Mouse (Mus musculus) cerebellum, adult 2 months (tissue): ENCODE data around the gene Fbl. TPM values are rescaled to one million over a fixed set of nuclear protein-coding genes. Genes with fewer than 3 reads are reported as not detected.

Experiments used
- DNase-seq, 2 experiments: peaks; one replicate each; pipeline ENCODE4 v3.0.0; 2021
- H3K27ac ChIP-seq: fragments of 200-500 bp; 2 replicates; pipeline ENCODE4 v1.5.1; 2012; ENCODE audit warnings: low read length, control low read depth, inconsistent platforms; ENCODE audit not compliant: insufficient read depth
- H3K27me3 ChIP-seq: fragments of 200-500 bp; 2 replicates; pipeline ENCODE4 v1.6.1; 2012; ENCODE audit warnings: inconsistent platforms, mild to moderate bottlenecking, low read length, moderate library complexity; ENCODE audit not compliant: control insufficient read depth, insufficient read depth
- H3K4me1 ChIP-seq: fragments of 200-500 bp; 2 replicates; pipeline ENCODE4 v1.6.1; 2011; ENCODE audit warnings: low read length; ENCODE audit not compliant: control insufficient read depth, insufficient read depth
- H3K4me3 ChIP-seq: fragments of 200-500 bp; replicated peaks from 2 replicates; pipeline ENCODE3; 2011; ENCODE audit warnings: mild to moderate bottlenecking, low read depth, low read length, control low read depth; ENCODE audit not compliant: insufficient read depth
- CTCF ChIP-seq: fragments of 200-500 bp; IDR thresholded peaks from 2 replicates; pipeline ENCODE4 v1.5.1; 2011; ENCODE audit warnings: low read depth, mild to moderate bottlenecking, control low read depth, low read length, moderate library complexity, borderline replicate concordance; ENCODE audit not compliant: insufficient read depth
- POLR2A ChIP-seq: fragments of 200-500 bp; IDR thresholded peaks from 2 replicates; pipeline ENCODE4 v1.6.1; 2011; ENCODE audit warnings: low read length, control low read depth, borderline replicate concordance; ENCODE audit not compliant: insufficient read depth
- WGBS: fragments of 180-500 bp; shearing (Covaris S2); methylation state at CpG from one replicate; pipeline ENCODE4 v1.1.7; 2018; 5-methylcytosine and 5-hydroxymethylcytosine counted together
- polyA plus RNA-seq: library from polyadenylated mRNA; depleted of rRNA; stranded (reverse); fragments of >200 nt; gene quantifications from 2 replicates; pipeline ENCODE4 v1.2.3, GENCODE M21; 2012

Gene Fbl
- polyA plus RNA-seq, 1 experiment = 72.8 TPM

GRCm38 (mm10) chr7:28159292-28159691 lies 10.2 kb upstream of the Fbl start:
- WGBS = 59% methylated on average over 6 of the region's 6 CpGs
- no peak overlapping the region for H3K4me3 ChIP-seq

GRCm38 (mm10) chr7:28159893-28160292 lies 9.6 kb upstream of the Fbl start:
- Histone ChIP-seq H3K27me3 (no peaks in the 10 kb centered on the region), H3K4me1 (no peaks in the 10 kb centered on the region), H3K27ac (no peak overlapping the region), H3K4me3 (no peak overlapping the region)
- TF ChIP-seq CTCF (no peak), POLR2A (no peak)
- DNase-seq = no peak
- WGBS = 58% methylated on average over 3 of the region's 3 CpGs

More at GRCm38 (mm10) chr7:28159292-28159691, 10.2 kb upstream of the Fbl start:
- no peak for DNase-seq
- H3K4me1 ChIP-seq = no peaks in the 10 kb centered on the region
- H3K27ac ChIP-seq = no peak overlapping the region
- TF ChIP-seq POLR2A = no peak
- no peak for TF ChIP-seq CTCF
- H3K27me3 ChIP-seq = no peaks in the 10 kb centered on the region

DNA sequence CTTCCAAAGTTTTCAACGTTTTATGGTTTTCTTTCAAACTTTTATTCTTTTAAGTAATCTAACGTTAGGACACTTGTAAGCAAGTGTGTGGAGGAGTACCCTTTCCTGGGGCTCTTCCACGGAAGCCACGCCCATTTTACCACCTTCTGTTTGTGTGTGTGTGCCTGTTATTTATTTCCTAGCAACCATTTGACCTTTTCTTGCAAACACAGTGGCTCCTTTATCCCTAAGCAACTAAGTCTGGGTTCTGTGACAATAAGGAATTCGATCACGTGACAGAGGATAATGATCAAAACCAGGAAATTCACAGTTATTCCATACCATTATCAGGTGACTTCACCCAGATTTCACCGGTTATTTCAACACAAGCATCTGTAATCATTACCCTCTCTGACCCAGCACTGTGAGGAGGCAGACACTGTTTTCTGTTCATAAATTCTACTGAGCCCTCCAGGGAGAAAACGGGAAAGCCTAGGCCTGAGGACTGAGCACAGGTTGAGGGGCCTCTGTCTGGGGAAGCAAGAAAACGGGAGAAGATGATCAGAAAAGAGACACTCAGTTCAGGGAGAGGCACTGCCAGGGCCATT lies 8.3 kb upstream of the Fbl start:
- 51% methylated on average over 9 of the region's 9 CpGs for WGBS
- H3K27ac ChIP-seq = no peak overlapping the region
- H3K4me3 ChIP-seq = no peak overlapping the region
- TF ChIP-seq CTCF (no peak), POLR2A (no peak)
- H3K27me3 ChIP-seq = no peaks in the 10 kb centered on the region
- no peak for DNase-seq
- H3K4me1 ChIP-seq = no peaks in the 10 kb centered on the region

DNA sequence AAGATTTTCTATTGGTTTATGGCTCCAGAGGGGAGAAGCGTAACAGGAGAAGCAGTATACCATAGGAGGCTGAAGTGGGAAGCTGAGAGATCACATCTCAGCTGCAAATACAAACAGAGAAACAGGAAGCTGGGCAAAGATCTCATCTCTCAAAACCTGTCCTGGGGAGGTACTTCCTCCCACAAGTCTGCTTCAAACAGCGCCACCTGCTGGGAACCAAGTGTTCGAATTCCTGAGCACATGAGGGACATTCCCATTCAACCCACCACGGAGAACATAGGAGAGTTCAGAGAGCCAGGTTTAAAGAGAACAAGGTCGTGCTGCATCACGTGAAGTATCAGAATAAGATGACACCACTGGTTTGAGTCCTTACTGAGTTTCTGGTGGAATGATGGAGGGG lies 4.1 kb upstream of the Fbl start:
- 76% methylated on average over 6 of the region's 6 CpGs for WGBS
- no peak for DNase-seq
- no peak overlapping the region for H3K4me3 ChIP-seq
- H3K27ac ChIP-seq = no peak overlapping the region
- no peak for TF ChIP-seq POLR2A
- TF ChIP-seq CTCF = no peak
- H3K27me3 ChIP-seq = no peaks in the 10 kb centered on the region
- H3K4me1 ChIP-seq = peaks cover 5% of the 10 kb centered on the region

GRCm38 (mm10) chr7:28168320-28169115 lies 992 bp upstream of the Fbl start:
- TF ChIP-seq POLR2A = no peak
- TF ChIP-seq CTCF = peak; percentile 48; the same call in 1 of the 2 replicates
- peaks cover 13% of the 10 kb centered on the region for H3K4me1 ChIP-seq
- 8% methylated on average over 9 of the region's 9 CpGs for WGBS
- no peaks in the 10 kb centered on the region for H3K27me3 ChIP-seq
- peak; percentile 56 to 60 for DNase-seq
- H3K4me3 ChIP-seq = peak overlapping the region; percentile 63
- H3K27ac ChIP-seq = 0 out of 2 replicates have a peak overlapping the region, but pooled peaks have one; percentile 20

DNA sequence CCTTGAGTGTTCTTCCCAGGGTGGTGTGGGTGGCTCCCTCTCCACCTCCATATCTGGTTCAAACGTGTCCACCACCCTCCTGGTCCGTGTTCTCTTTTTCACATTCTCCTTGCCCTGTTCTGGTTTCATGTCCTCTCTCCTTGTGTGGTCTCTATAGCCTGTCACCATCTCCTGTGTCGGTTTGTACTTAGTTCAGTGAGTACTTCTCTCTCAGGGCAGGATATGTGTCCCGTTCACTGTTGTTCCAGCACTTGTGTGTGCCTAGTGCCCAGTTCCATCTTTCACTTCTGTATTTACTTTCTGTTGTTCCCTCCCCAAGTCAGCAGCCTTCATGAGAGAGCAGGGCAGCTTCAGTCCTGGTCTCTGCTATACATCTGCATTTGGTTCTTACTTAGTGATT lies 5.8 kb downstream of the Fbl start:
- H3K4me1 ChIP-seq = peaks cover 9% of the 10 kb centered on the region; the same call in 1 of the 2 replicates
- DNase-seq = no peak
- 83% methylated on average over 4 of the region's 4 CpGs for WGBS
- no peak overlapping the region for H3K27ac ChIP-seq
- no peak overlapping the region for H3K4me3 ChIP-seq
- H3K27me3 ChIP-seq = no peaks in the 10 kb centered on the region
- TF ChIP-seq POLR2A = no peak
- TF ChIP-seq CTCF = no peak

DNA sequence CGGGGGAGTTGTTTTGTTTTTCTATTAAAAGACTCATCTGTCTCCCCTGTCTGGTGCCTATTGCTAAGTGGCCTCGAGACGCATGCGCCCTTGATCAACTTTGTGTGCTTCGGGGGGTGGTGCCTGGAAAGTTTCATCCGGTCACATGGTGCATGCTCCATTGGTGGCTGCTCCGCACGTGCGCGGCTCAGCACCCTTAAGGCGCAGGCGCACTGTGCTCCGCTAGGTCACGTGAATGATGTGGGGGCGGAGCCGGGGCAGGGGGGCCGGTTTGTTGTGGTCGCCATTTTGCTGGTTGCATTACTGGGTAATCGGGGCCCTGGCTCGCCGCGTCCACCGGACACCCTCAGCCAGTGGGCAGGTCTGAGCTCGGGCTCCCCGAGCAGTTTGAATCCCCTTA lies 9.7 kb downstream of the Fbl start, which contains the start of gene Dyrk1b:
TSS of gene Dyrk1b (plus strand) at position 242 of the 400 bp plus-strand sequence.
- TF ChIP-seq CTCF (no peak), POLR2A (peak; percentile 31; the same call in 1 of the 2 replicates)
- peak within 1 kb of the TSS; percentile 76 for H3K4me3 ChIP-seq
- peak; percentile 94 to 95 for DNase-seq
- no peaks in the 10 kb centered on the region for H3K27me3 ChIP-seq
- H3K4me1 ChIP-seq = peaks cover 6% of the 10 kb centered on the region; the same call in 1 of the 2 replicates
- peak within 1 kb of the TSS; percentile 76; the same call in 1 of the 2 replicates for H3K27ac ChIP-seq
- WGBS = under 1% methylated on average over 25 of the region's 25 CpGs
